Mouse (Mus musculus) neutrophil, adult 59 days (primary cell): Measurements from ENCODE around the gene Tmem199. TPM values are rescaled to one million over a fixed set of nuclear protein-coding genes. Genes with fewer than 3 reads are reported as not detected.

ENCODE experiments used
- total RNA-seq, 2 experiments: library from RNA; stranded (reverse); gene quantifications; 1 replicate in 1 of 2; 2 replicates in 1 of 2; pipeline ENCODE4 v1.2.4; 2023

The Tmem199 gene
- 10 to 100 TPM in 1 of 2 experiments, 1 to 10 TPM in 1; 9.9 to 11.0 TPM for total RNA-seq

GRCm38 (mm10) chr11:78512025-78512957, at the start of gene Tmem199, which contains the start of gene Poldip2:
Gene Tmem199, minus strand, starts transcription at chr11:78512172.
Gene Poldip2, plus strand, starts transcription at chr11:78512193.

GRCm38 (mm10) chr11:78550168-78551058, 38.4 kb upstream of the Tmem199 start, which contains the start of gene Tmem97:
Gene Tmem97, minus strand, starts transcription at chr11:78550777.

GRCm38 (mm10) chr11:78536080-78536689, 24.2 kb upstream of the Tmem199 start, which contains the start of the genes Tnfaip1 and Ift20:
Gene Tnfaip1, minus strand, starts transcription at chr11:78536332.
Gene Ift20, plus strand, starts transcription at chr11:78536361.

GRCm38 (mm10) chr11:78502909-78503650, 8.9 kb downstream of the Tmem199 start, which contains the start of gene Sebox:
Gene Sebox, plus strand, starts transcription at chr11:78503447.

GRCm38 (mm10) chr11:78499004-78499403, 13.0 kb downstream of the Tmem199 start, which contains the start of gene Vtn:
Gene Vtn, plus strand, starts transcription at chr11:78499091.

GRCm38 (mm10) chr11:78497544-78498522, 14.1 kb downstream of the Tmem199 start, which contains the start of gene Sarm1:
Gene Sarm1, minus strand, starts transcription at chr11:78497754.

GRCm38 (mm10) chr11:78465568-78466180, 46.3 kb downstream of the Tmem199 start, which contains the start of gene Slc46a1:
Gene Slc46a1, plus strand, starts transcription at chr11:78465697.

Other genes starting within 250 kb of the Tmem199 start
- under 1 TPM; 0.22 to 0.49 TPM for gene BC030499, start 221.3 kb downstream of the Tmem199 start, total RNA-seq
- gene Spag5, start 210.6 kb downstream of the Tmem199 start, total RNA-seq: 10 to 100 TPM; 54.9 to 66.0 TPM
- 1 to 10 TPM; 1.9 to 3.7 TPM for gene Aldoc, start 189.2 kb downstream of the Tmem199 start, total RNA-seq
- gene Pigs, start 183.8 kb downstream of the Tmem199 start, total RNA-seq: 10 to 100 TPM; 33.9 to 37.9 TPM
- 100 to 1,000 TPM; 114 to 116 TPM for gene Unc119, start 168.7 kb downstream of the Tmem199 start, total RNA-seq
- gene Foxn1, start 125.6 kb downstream of the Tmem199 start, total RNA-seq: not detected
- not detected for gene Slc13a2, start 90.0 kb downstream of the Tmem199 start, total RNA-seq
- gene Slc46a1, start 46.5 kb downstream of the Tmem199 start, total RNA-seq: 1 to 10 TPM in 1 of 2 experiments, under 1 TPM in 1; 0.93 to 2.0 TPM
- under 1 TPM; 0.18 to 0.24 TPM for gene Sarm1, start 14.4 kb downstream of the Tmem199 start, total RNA-seq
- not detected for gene Vtn, start 13.1 kb downstream of the Tmem199 start, total RNA-seq
- gene Sebox, start 8.7 kb downstream of the Tmem199 start, total RNA-seq: not detected
- gene Poldip2, start within 50 bp of the Tmem199 start, total RNA-seq: 10 to 100 TPM; 20.9 to 21.2 TPM
- gene Tnfaip1, start 24.2 kb upstream of the Tmem199 start, total RNA-seq: 1 to 10 TPM; 7.3 to 9.1 TPM
- gene Ift20, start 24.2 kb upstream of the Tmem199 start, total RNA-seq: 10 to 100 TPM; 28.5 to 31.8 TPM
- 10 to 100 TPM in 1 of 2 experiments, 1 to 10 TPM in 1; 9.9 to 12.7 TPM for gene Tmem97, start 38.6 kb upstream of the Tmem199 start, total RNA-seq
- gene Nlk, start 185.2 kb upstream of the Tmem199 start, total RNA-seq: 10 to 100 TPM; 14.4 to 14.5 TPM
- gene Ccnq, start 239.6 kb upstream of the Tmem199 start, total RNA-seq: 1 to 10 TPM; 7.1 to 7.3 TPM